Mouse (Mus musculus) monocyte, adult 2 months (primary cell): Measurements from ENCODE around the gene Gucy2e.

Experiments
- DNase-seq, 2 experiments: peaks; one replicate each; pipeline ENCODE4 v3.0.0; 2022; ENCODE audit warnings: low spot score in 2 of 2, low read depth in 1 of 2

Gucy2e gene

GRCm38 (mm10) chr11:69236061-69236925 lies 543 bp downstream of the Gucy2e start:
- no peak for DNase-seq

- peak in 1 of 2 experiments; percentile 53 for DNase-seq
Measured at GRCm38 (mm10) chr11:69235285-69236060, 1.4 kb downstream of the Gucy2e start.

DNA sequence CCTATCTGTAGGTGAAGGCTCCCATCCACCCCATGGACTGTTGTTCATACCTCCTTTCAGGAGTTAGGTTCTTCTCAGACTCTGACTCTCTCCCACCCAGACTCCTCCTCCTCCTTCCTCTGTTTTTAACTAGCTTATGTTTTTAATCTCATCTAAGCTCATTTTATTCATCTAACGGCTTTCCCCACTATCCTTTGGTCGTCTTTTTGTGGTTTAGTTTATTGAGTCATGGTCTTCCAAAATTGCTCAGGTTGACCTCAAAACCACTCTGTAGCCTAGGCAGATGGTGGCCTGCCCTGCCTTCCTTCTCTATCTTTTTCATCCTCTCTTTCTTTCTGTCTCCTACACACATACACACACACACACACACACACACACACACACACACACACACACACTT lies 3.7 kb downstream of the Gucy2e start:
- no peak for DNase-seq

- no peak for DNase-seq
Measured at GRCm38 (mm10) chr11:69230420-69230819, 6.4 kb downstream of the Gucy2e start.

DNA sequence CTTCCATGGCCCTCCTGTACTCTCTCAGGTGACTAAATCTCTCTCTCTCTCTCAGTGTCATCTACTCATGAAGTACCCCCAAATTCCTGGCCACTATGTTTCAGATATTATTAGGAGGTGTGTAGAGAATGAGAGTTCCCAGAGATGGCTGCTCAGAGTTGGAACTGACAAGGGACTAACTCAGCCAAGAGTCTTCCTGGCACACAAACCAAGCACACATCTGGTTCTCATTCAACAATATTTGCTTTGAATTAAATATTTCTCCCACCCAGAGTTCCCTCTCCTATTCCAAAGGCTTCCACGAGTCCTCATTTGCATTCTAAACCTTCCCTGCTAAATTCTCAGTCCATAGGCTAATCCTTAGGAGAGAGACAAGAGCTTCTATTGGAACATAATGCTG lies 11.1 kb downstream of the Gucy2e start:
- no peak for DNase-seq

- no peak for DNase-seq
Measured at GRCm38 (mm10) chr11:69223101-69223500, 13.7 kb downstream of the Gucy2e start.

GRCm38 (mm10) chr11:69221070-69221469 lies 15.8 kb downstream of the Gucy2e start:
- DNase-seq = no peak

GRCm38 (mm10) chr11:69218661-69219060 lies 18.2 kb downstream of the Gucy2e start:
- no peak for DNase-seq

- no peak for DNase-seq
Measured at GRCm38 (mm10) chr11:69217411-69217810, 19.4 kb downstream of the Gucy2e start.

GRCm38 (mm10) chr11:69211431-69211830 lies 25.4 kb downstream of the Gucy2e start:
- DNase-seq = no peak

DNA sequence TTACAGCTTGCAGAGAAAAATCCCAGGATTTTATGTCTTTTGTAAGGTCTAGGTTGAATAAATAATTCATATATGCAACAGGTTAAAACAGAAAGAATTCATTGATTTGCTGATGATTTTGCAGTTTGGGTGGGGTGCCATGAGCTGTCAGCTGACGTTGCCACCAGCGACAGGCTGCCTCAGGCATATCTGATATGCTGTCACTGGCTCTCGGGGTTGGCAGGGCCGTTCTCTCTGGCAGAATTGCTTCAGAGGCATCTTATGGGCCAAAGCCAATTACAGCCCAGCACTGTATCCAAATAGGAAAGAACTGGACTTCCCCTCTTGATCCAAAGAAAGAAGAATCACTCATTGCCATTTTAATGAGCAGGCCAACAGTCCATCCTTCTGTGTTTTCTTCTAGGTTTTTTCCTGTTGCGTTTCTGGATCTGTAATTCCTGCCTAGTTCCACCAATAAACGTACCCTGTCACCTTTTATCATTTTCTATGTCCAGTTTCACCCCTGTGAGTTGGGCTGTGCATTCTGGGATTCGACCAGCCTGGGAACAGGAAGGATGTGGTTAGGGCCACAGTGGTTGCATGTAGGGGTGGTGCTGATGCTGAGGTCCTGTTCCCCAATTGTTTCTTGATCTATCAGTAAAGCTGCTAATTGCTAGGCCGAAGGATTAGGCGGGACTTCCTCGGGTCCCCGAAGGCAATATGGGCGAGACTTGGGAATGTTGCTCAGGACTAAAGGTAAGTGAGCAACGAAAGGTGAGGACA lies 34.2 kb downstream of the Gucy2e start:
- no peak for DNase-seq

DNA sequence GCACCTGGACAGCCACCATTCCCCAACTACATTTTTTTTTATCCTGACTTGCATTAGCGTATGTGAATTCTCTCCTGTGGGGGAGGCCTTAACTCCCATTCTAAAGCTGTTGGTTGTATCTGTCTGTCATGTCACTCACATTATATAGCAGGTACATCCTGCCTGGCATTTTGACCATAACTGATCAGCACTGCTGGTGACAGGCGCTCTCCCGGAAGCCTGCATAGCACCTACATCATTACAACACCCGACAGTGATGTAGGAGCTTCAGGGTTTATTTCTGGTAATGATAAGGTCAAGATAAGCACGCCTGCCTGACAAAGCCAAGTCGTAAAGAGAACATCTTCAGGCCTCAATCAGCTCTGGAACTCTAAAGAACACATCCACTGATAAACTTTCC lies 36.6 kb downstream of the Gucy2e start:
- DNase-seq = no peak

DNA sequence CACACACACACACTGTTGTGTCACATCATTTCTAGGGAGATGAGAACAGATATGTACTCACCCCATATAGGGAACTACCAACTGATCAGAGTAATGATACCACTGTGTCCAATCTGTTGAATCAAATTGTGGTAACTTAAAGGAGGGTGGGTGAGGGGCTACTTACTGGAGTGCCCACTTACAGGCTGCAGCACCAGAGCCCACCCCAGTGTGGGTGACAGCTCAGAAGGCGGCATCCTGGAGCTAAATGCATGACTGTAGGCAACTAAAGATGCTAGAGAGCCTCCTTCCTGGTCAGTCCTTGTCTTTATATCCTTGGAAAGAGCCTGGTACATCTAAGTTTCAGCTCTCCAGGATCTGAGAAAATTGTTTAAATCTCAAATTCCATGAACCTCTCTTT lies 37.6 kb downstream of the Gucy2e start:
- no peak for DNase-seq

DNA sequence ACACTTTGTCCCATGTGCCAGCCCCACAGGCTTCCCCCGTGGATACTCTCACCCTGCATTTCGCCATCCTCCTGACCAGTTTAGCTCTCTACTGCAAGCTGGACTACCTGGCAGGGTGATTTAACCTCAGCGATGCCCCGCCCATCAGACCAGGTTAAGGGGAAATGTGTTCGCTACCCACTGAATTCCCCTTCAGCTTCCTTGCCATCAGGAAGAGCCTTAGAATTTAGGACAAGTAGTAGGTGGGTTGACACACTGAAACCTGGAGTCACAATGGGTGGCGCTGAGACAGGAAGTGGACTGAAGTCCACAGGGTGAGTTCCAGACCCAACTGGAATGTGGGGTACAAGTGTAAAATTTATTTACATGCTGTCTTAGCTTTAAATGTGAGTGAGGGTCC lies 39.1 kb downstream of the Gucy2e start, which contains the start of gene Alox8:
Alox8 (minus strand) TSS at position 101 of the 400 bp plus-strand sequence.
- no peak for DNase-seq

GRCm38 (mm10) chr11:69197194-69197593 lies 39.6 kb downstream of the Gucy2e start:
- no peak for DNase-seq

- no peak for DNase-seq
Measured at GRCm38 (mm10) chr11:69196766-69197165, 40.1 kb downstream of the Gucy2e start.

DNA sequence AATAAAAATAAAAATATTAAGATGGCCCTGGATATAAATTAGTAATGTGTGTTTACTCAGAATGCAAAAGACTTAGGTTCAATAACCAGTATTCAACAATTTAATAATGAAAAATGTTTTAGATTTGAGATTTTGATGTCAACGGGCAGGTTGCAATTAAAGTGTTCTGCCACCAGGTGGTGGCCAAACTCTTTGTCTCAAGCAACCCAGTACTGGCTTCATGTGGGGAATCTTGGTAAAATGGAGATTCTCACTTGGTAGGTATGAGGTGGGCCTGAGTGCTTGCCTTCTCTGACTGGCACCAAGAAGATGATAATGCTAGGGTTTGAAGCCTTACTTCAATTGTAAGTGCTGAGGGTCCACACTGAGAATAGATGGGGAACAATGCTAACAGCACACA lies 44.0 kb downstream of the Gucy2e start:
- DNase-seq = no peak

- DNase-seq = no peak
Measured at GRCm38 (mm10) chr11:69185936-69186335, 50.9 kb downstream of the Gucy2e start.

- DNase-seq = no peak
Measured at GRCm38 (mm10) chr11:69185031-69185430, 51.8 kb downstream of the Gucy2e start.

GRCm38 (mm10) chr11:69180120-69180519 lies 56.7 kb downstream of the Gucy2e start:
- no peak for DNase-seq

GRCm38 (mm10) chr11:69179512-69179911 lies 57.3 kb downstream of the Gucy2e start:
- DNase-seq = no peak
